Mouse (Mus musculus): Measurements from ENCODE around the gene Ppp4c.

DNA sequence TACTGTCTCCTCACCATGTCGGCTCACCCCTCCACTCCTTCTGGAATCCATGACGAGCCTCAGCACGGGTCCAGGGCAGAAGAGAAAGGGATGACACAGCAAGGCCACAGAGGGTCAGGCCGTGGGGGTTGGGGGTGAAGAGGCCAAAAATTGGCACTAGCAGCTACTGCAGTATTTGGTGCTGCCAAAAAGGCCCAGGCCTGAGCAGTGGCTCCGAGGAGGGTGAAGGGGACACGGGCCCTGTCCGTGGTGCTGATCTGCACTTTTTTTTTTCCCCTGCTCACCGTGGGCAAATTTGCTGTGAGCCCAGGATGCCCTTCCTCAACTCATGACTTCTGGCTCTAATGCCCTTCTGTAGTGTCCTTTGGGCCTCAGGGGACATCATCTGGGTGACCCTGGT, 33.1 kb upstream of the Ppp4c start:
- TF ChIP-seq CTCF (IDR thresholded peaks at IDR 0.05; ENCODE audit: low read depth, low read length): no peak
- no peak for TF ChIP-seq POLR2A (IDR thresholded peaks at IDR 0.05; ENCODE audit: insufficient read depth, low read length)
- TF ChIP-seq EP300 (IDR thresholded peaks at IDR 0.05; ENCODE audit: insufficient read depth, low read depth, low read length): no peak

Data from ES-Bruce4 (cell line).